Mouse (Mus musculus): Measurements from ENCODE around the gene Akt1s1.

GRCm38 (mm10) chr7:44894175-44894574, 45.4 kb downstream of the Akt1s1 start:
- TF ChIP-seq EP300 (IDR thresholded peaks at IDR 0.05; ENCODE audit: low read depth) (no peak), CTCF (IDR thresholded peaks at IDR 0.05; ENCODE audit: low read depth) (no peak)

Measured in liver, embryonic 14.5 days (tissue).